Mouse (Mus musculus) fibroblast of lung, adult 2 months (primary cell): ENCODE measurements around the gene Olfr381.
"Not testable (repeated sequence)": the region's sequence is repeated elsewhere in the genome, so short reads cannot be mapped to it uniquely, and the experiment has no call there.

ENCODE experiments used
- DNase-seq: peaks from one replicate; pipeline ENCODE4 v3.0.0-alpha.2; 2011; ENCODE audit warnings: low read depth

Gene Olfr381

GRCm38 (mm10) chr11:73491503-73491902, at the start of gene Olfr381:
TSS of gene Olfr381 (minus strand) at chr11:73491603.
- no peak for DNase-seq

GRCm38 (mm10) chr11:73528971-73529370, 37.6 kb upstream of the Olfr381 start:
- not testable (repeated sequence) for DNase-seq

GRCm38 (mm10) chr11:73517097-73517496, 25.7 kb upstream of the Olfr381 start, which contains the start of gene Olfr382:
TSS of gene Olfr382 (minus strand) at chr11:73517197.
- no peak for DNase-seq

- no peak for DNase-seq
These were observed 34.0 kb downstream of the Olfr381 start, which contains the start of gene Olfr380 for GRCm38 (mm10) chr11:73457408-73457807. TSS of gene Olfr380 (minus strand) at chr11:73457508.
